Mouse (Mus musculus): Measurements from ENCODE around the gene Tex26.
A peak's percentile ranks its signal among the peaks of the same experiment; 100 is the strongest.

Tex26 gene

GRCm38 (mm10) chr5:149433618-149434017 is 5.8 kb upstream of the Tex26 start:
- no peak for DNase-seq (ENCODE audit: low read depth, low spot score)

- DNase-seq (ENCODE audit: low read depth, low spot score) = peak; percentile 24
These were observed 5.2 kb upstream of the Tex26 start for GRCm38 (mm10) chr5:149434141-149434690.

- no peak for DNase-seq (ENCODE audit: low read depth, low spot score)
These were observed 2.9 kb upstream of the Tex26 start for GRCm38 (mm10) chr5:149436541-149436940.

GRCm38 (mm10) chr5:149437150-149437549 is 2.3 kb upstream of the Tex26 start:
- no peak for DNase-seq (ENCODE audit: low read depth, low spot score)

- DNase-seq (ENCODE audit: low read depth, low spot score) = peak; percentile 49
These were observed 717 bp downstream of the Tex26 start for GRCm38 (mm10) chr5:149440180-149440573.

DNA sequence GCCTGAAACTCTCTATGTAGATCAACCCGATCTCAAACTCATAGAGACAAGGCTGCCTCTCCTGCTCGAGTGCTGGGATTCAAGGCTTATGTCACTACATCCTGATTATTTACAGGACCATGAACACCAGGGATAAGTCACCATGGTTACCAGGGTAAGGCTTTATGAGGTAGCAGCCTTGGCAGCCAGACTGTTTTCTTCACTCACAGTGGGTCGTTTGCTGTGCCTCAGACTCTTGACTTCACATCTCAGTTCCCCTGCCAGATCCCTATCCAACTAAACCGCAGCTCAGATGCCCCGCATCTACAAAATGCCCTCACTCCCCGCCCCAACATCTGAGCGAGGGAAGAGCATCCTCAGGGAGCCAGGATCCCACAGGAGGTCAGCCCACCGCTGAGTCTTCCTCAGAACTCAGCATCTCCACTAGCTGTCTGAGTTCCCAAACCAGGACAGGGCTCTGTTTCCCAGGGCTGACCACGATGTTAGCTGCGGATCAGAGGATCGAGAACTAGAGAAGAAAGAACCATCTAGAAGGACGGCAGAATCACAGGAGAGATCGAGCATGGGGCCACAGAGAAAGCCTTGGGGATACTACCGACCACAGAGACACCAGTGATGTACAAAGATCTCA is 2.3 kb downstream of the Tex26 start:
- peak; percentile 21 for DNase-seq (ENCODE audit: low read depth, low spot score)

DNA sequence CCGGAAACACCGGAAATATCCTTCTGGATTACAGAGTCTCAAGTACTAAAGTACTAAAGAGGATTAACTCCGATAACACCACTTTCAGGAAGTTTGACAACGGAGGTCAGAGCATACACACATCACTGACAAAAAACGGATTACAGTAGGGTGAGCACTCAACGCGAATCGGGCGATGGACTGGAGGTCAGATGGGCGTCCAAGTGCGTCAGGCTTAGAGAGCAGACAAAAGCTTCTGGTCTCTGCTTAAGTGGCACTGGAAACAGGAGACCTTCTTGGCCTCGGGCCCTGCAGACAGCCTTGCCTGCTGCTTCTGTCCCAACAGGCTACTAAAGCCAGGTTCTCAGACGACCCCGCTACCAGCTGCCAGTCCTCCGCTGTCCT is 2.8 kb downstream of the Tex26 start:
- no peak for DNase-seq (ENCODE audit: low read depth, low spot score)

DNA sequence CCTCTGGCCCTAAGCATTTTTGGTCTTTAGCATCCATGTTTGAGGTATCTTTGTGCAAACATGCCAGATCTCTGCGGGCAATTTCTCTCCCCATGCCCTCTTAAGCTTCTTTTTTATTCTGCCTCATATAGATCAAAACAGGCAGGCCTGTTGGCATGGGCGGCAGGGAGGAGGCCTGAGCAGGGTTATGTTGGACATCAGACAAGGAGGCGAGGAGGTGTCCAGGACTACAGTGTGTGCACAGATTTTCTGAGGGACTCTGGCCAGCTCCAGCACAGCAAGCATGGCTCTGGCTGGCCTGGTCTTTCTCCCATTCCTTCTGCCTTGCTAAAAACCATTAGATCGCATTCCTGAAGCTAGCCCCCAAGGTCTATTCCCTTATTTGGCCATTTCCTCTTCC is 5.0 kb downstream of the Tex26 start:
- no peak for DNase-seq (ENCODE audit: low read depth, low spot score)

DNA sequence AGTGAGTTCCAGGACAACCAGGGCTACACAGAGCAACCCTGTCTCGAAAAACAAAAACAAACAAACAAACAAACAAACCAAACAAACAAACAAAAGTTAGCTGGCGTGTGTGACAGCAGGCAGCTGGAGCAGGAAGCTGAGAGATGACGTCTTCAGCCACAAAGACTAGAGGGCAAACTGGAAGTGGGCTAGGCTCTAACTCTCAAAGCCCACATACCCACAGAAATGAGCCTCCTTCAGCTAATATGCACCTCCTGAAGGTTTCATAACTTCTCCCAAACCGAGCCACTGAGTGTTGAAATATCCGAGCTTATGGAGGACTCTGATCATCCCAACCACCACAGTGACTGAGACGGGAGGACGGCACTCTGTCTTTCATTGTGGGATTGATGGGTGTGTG is 7.0 kb downstream of the Tex26 start:
- DNase-seq (ENCODE audit: low read depth, low spot score) = no peak

DNA sequence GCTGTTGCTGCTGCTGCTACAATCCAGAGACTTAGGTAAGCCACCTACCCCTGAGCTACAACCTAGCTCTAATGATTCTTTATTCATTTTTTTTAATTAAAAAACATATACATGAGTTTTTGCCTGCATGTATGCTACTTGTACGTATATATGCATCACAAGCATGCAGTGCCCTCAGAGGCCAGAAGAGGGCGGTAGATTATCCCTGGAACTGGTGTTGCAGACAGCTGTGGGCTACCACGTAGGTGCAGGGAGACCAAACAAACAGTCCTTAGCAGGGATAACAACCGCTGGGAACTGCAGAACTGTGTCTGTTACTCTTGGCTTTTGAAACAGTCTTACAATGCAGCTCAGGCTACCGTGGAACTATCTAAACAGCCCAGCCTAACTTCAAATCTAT is 8.3 kb downstream of the Tex26 start:
- DNase-seq (ENCODE audit: low read depth, low spot score) = peak; percentile 75

GRCm38 (mm10) chr5:149449406-149449805 is 9.9 kb downstream of the Tex26 start:
- DNase-seq (ENCODE audit: low read depth, low spot score) = no peak

DNA sequence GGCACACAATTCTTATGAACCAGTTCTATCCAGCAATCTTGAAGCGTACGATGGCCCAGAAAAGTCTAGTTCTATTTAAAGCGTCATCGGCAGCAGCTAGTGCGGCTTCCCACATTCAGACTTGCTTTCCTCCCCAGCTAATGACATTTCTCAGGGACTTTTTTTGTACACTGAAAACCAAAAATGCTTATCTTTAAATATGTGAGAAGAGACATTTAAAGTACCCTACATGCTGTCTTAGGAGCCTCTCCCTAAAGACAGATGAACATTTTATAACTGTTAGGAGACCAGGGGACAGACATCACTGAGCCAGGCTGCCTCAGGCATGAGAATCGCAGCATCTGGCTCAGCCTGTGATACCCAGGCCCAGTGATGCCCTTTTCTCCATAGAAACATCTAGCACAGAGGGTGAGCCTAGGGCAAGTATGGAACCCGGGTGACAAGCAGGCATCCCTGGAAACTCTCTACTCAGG is 11.8 kb downstream of the Tex26 start:
- no peak for DNase-seq (ENCODE audit: low read depth, low spot score)

- peak; percentile 76 for DNase-seq (ENCODE audit: low read depth, low spot score)
These were observed 14.8 kb downstream of the Tex26 start for GRCm38 (mm10) chr5:149454281-149454680.

GRCm38 (mm10) chr5:149456544-149456943 is 17.1 kb downstream of the Tex26 start:
- DNase-seq (ENCODE audit: low read depth, low spot score) = peak; percentile 73

DNA sequence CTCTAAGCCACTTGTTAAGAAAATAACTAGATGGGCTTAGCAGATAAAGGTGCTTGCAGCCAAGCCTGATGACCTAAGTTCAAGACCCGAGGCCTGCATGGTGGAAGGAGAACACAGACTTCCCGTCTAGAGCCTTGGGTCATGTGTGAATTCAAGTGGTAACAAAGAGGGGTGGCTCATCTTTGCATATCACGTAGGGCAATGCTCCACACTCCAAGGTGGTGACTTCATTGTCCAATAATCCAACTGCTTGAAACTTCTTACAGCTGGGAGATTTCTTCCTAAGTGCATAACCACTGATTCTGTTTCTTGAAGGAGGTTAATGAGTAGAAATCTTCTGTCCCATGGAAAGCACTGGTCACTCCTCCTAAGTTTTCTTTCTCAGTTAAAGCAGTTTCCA is 22.6 kb downstream of the Tex26 start:
- DNase-seq (ENCODE audit: low read depth, low spot score) = no peak

DNA sequence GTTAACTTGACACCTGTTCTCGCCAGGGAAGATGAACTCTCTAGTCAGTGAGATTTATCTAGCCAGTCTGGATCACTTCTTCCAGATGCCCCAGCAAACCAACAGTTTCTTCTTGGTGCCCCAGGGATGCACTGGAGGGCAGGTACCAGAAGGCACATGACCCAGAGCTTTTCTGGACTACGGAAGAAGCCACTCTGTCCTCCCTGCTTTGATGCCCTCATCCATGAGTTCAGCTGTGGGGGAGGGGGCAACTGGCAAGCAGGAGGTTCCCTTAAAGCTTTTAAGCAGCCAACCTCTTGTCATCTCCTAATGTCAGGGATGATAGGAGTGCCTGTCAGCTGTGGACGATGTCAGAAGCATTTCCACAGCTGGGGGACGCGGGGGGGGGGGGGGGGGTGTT is 25.8 kb downstream of the Tex26 start:
- DNase-seq (ENCODE audit: low read depth, low spot score) = no peak

DNA sequence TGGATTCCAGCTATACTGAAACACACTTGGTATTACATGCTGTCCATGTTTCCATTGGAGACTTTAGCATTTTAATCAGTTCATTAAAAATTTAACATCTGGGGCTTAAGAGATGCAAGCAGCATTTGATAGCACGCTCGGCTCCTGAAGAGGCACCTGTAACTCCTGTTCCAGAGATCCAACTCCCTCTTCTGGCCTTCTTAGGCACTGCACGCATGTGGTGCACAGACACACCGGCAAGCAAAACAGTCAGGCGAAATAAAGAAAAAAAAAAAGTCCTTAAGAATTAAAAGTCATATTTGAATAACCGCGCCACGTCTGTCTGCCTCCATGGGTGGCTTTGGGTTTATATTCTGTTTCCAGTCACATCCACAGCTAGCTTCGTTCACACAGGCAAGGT is 34.7 kb downstream of the Tex26 start:
- DNase-seq (ENCODE audit: low read depth, low spot score) = peak; percentile 75

DNA sequence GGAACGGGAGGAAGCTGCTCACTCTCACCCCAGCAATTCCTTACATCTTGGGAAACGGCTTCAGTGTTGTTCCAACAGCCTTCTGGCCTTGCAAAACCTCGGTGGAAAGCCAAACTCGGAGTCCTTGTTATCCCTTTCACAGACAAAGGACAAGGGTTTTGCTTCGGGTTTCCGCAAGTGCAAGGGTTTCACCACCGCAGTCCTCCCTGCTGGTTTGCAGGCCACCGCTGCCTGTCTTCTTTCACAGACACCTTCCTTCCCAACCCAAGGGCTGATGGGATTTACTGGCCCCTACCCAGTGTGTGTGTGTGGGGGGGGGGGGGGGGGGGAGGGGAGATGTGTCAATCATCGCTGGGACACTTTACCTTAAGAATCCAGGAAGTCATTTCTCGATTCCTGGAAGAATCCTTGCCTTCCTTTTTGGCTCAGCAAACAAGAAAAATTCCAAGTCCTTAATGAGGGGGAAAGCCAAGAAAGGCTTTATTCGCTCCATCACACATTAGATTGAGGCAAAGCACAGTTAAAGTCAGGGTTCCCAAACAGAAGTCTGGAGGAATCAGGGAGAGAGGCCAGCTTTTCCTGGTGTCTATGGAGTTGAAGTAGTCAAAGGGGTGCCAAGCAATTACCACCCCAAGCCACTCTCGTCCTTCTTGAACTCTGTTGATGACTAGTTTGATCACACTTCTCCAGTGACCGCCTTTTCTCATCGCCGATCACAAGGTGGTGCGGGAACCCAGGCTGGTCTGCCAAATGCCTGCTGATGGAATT is 35.4 kb downstream of the Tex26 start:
- DNase-seq (ENCODE audit: low read depth, low spot score) = peak; percentile 30

DNA sequence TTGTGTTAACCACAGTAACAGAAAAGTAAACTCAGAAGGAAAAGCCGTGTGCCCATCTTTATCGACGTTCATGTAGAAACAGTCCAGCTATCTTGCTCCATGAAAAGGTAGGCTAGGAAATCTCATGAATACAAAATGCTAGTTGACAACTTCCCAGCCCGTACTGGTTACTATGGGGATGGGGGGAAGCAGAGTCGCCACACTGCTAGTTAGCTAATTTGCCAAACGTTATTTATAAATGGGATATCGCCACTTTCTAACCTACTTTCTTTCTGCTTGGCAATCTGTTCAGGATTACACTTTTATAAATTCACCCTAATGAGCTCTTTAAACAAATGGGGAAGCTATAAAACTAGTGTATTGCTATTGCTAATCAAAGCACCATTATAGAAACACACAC is 42.5 kb downstream of the Tex26 start:
- no peak for DNase-seq (ENCODE audit: low read depth, low spot score)

DNA sequence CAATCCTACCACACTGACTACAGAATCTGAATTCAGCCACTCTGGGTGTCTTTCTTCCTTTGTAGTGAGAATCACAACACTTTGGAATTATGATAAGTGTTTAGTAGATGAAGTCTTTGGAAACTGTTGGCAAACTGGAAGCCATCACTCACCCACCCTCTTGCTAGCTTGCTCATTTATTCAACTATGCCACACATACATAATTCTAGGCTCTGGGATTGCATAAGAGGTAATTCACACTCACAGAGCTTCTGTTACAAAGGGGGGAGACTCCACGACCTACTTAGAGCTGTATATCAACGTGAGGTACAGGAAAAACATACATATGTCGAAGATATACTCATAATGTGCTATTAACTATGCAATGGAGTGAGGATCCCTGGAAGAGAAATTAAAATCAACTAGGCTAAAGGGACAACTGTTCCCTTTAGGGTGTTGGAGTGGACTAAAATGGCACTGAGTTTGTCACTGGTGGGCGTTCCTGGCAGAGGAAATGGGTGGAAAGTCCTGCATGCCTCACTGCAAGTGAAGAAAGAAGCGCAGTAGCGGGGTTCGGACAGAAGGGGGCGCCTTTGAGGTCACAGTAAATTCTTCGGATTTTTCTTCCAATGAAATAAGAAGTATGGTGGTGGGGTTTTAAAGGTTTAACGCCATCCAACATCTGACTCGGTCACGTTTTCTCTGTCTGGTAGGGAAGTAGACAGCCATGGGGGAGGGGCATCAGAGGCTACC is 44.0 kb downstream of the Tex26 start:
- peak; percentile 81 for DNase-seq (ENCODE audit: low read depth, low spot score)

DNA sequence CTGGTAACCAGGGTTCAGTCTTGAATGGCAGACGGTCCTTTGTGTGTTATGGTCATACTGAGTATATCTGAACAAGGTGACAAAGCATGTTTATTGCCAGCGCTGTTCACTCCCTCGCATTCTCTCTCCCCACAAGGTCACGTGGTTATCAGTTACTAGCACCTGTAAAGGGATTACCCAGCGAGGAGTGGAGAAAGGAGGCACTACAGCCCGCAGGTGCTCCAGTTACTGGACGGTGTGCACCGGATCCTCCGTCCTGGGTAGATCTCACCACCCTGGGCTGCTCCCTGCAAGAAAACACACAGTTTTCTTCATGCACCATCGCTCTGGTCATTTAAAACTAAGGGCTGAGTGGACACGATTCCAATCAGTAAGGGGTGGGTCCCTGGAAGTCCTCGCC is 44.8 kb downstream of the Tex26 start:
- peak; percentile 20 for DNase-seq (ENCODE audit: low read depth, low spot score)

DNA sequence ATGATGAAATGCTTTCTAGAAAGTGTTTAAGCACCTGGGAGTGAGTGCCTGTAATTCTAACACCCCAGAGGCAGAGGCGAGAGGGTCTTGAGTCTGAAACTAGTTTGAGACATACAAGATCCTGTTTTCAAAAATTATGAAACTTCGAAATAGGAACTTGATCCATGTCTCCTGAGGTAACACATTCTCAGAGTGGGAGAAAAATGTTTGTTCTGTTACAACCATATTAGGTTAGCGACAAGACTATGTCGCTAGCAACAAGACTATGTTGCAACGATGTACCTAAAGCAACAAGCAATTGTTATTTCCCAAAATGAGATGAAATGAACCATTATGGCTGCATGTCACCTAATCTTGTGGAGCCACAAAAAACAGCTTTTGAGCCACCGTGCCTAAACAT is 46.0 kb downstream of the Tex26 start:
- no peak for DNase-seq (ENCODE audit: low read depth, low spot score)
